Mouse (Mus musculus): ENCODE results near the gene S100a7a.

- TF ChIP-seq CTCF (IDR thresholded peaks at IDR 0.05; ENCODE audit: low read depth) (no peak), EP300 (IDR thresholded peaks at IDR 0.05; ENCODE audit: low read depth) (no peak)
Measured at GRCm38 (mm10) chr3:90683929-90684328, 30.1 kb downstream of the S100a7a start.
